Mouse (Mus musculus): ENCODE results near the gene Calhm2.

Gene Calhm2

GRCm38 (mm10) chr19:47137771-47138421 lies at the start of gene Calhm2:
Calhm2 (minus strand) TSS chr19:47138294.
- DNase-seq (ENCODE audit: low read depth) = peak; percentile 64

GRCm38 (mm10) chr19:47186514-47187275 lies 48.6 kb upstream of the Calhm2 start:
- DNase-seq (ENCODE audit: low read depth) = no peak

- peak; percentile 12 for DNase-seq (ENCODE audit: low read depth)
Observed at GRCm38 (mm10) chr19:47184736-47185135, 46.6 kb upstream of the Calhm2 start.

- no peak for DNase-seq (ENCODE audit: low read depth)
Observed at GRCm38 (mm10) chr19:47184221-47184620, 46.1 kb upstream of the Calhm2 start.

- DNase-seq (ENCODE audit: low read depth) = no peak
Observed at GRCm38 (mm10) chr19:47180011-47180410, 41.9 kb upstream of the Calhm2 start.

- DNase-seq (ENCODE audit: low read depth) = no peak
Observed at GRCm38 (mm10) chr19:47179272-47179809, 41.2 kb upstream of the Calhm2 start.

GRCm38 (mm10) chr19:47178431-47179271 lies 40.6 kb upstream of the Calhm2 start, which contains the start of gene Neurl1a:
Neurl1a (plus strand) TSS chr19:47178820.
- no peak for DNase-seq (ENCODE audit: low read depth)

- no peak for DNase-seq (ENCODE audit: low read depth)
Observed at GRCm38 (mm10) chr19:47178001-47178400, 39.9 kb upstream of the Calhm2 start.

- DNase-seq (ENCODE audit: low read depth) = no peak
Observed at GRCm38 (mm10) chr19:47176916-47177505, 38.9 kb upstream of the Calhm2 start.

- DNase-seq (ENCODE audit: low read depth) = peak; percentile 35
Observed at GRCm38 (mm10) chr19:47175472-47175871, 37.4 kb upstream of the Calhm2 start.

GRCm38 (mm10) chr19:47174515-47174914 lies 36.4 kb upstream of the Calhm2 start:
- DNase-seq (ENCODE audit: low read depth) = peak; percentile 66

- peak; percentile 89 for DNase-seq (ENCODE audit: low read depth)
Observed at GRCm38 (mm10) chr19:47168793-47169412, 30.8 kb upstream of the Calhm2 start.

- DNase-seq (ENCODE audit: low read depth) = peak; percentile 82
Observed at GRCm38 (mm10) chr19:47168223-47168622, 30.1 kb upstream of the Calhm2 start.

GRCm38 (mm10) chr19:47167617-47168214 lies 29.6 kb upstream of the Calhm2 start:
- DNase-seq (ENCODE audit: low read depth) = peak; percentile 8

- DNase-seq (ENCODE audit: low read depth) = no peak
Observed at GRCm38 (mm10) chr19:47166758-47167157, 28.7 kb upstream of the Calhm2 start.

- no peak for DNase-seq (ENCODE audit: low read depth)
Observed at GRCm38 (mm10) chr19:47163176-47163744, 25.2 kb upstream of the Calhm2 start.

- DNase-seq (ENCODE audit: low read depth) = no peak
Observed at GRCm38 (mm10) chr19:47161669-47162068, 23.6 kb upstream of the Calhm2 start.

GRCm38 (mm10) chr19:47157664-47158063 lies 19.6 kb upstream of the Calhm2 start, which contains the start of gene Calhm3:
Calhm3 (minus strand) TSS chr19:47157764.
- no peak for DNase-seq (ENCODE audit: low read depth)

GRCm38 (mm10) chr19:47153767-47154166 lies 15.7 kb upstream of the Calhm2 start:
- no peak for DNase-seq (ENCODE audit: low read depth)

- DNase-seq (ENCODE audit: low read depth) = no peak
Observed at GRCm38 (mm10) chr19:47152062-47152369, 13.9 kb upstream of the Calhm2 start.
